Mouse (Mus musculus): Measurements from ENCODE around the gene Cdip1.
"Not testable (repeated sequence)": the region's sequence is repeated elsewhere in the genome, so short reads cannot be mapped to it uniquely, and the experiment has no call there.

The Cdip1 gene

DNA sequence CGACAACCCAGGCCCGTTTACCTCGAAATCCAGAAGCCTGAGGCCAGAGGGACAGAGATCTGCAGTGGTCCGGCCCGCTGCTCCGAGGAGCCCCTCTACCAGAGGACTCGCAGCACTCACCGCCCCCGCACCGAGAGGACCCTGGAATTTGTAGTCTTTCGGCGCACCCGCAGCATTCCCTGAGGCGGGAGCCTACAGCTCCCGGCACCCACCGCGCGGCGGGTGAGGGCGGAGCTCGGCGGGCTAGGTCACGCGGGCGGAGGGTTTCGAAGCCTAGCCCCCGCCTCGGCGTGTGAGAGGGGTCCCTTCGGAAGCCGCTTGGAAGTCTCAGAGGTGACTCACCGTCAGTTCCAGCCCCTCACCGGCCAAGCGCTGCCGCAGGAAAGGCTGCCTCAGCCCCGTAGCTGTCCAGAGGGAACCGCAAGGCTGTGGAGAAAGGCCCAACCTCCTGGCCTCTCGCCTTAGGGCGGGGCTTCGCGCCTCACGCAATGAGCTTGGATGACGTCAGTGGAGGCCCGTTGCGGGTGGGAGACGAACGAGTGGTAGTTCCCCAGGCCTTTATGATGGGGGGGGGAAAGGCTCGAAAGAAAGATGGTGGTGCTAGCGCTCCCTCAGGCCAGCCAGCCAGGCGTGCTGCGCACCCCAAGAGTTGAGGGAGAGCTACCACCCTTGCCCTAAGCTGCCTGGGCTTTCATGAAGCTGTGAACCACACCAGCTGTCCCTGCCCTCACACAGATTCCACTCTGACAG is at the start of gene Cdip1:
Gene Cdip1 (minus strand): TSS at position 483 of the 750 bp plus-strand sequence.
- DNase-seq (ENCODE audit: low read depth, low spot score): peak; percentile 93

- DNase-seq (ENCODE audit: low read depth, low spot score): no peak
Observed at GRCm38 (mm10) chr16:4839552-4839951, 49.5 kb upstream of the Cdip1 start.

DNA sequence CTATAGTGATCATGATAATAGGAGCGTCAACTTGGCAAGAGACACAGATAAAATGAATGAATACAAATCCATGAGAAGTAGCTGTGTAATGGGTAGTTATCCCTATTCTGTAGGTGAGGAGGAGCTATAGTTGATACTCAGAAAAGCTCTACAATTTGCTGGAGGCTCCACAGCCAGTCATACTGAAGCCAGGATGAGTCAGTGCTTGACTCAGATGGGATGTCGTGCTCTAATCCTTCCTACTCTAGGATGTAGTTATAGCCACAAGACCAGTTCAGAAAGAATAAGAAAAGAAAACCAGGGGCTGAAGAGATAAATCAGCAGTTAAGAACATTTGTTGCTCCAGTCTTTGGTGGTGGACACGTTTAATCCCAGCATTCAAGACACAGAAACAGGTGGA is 47.5 kb upstream of the Cdip1 start:
- DNase-seq (ENCODE audit: low read depth, low spot score): no peak

DNA sequence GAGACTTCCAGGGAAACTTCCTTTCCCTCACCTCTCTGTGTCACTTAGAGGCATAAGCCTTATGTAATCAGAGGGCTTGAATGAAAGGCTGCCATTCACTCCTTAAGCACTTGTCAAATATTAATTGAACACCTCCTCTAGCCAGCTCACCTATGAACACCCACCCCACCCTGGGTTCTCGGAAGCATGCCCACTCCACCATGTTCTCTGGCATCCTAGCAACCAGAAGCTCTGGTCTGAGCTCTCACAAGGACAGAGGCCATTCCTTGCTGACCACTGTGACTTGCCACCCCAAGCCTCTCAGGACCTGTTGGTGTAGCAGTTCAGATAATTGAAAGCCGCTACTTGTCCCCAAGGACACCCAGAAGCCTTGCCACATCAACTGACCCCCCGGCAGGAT is 45.1 kb upstream of the Cdip1 start, which contains the start of gene 4930562C15Rik:
Gene 4930562C15Rik (plus strand): TSS at position 226 of the 400 bp plus-strand sequence.
- no peak for DNase-seq (ENCODE audit: low read depth, low spot score)

- DNase-seq (ENCODE audit: low read depth, low spot score): no peak
Observed at GRCm38 (mm10) chr16:4833858-4834257, 43.8 kb upstream of the Cdip1 start.

DNA sequence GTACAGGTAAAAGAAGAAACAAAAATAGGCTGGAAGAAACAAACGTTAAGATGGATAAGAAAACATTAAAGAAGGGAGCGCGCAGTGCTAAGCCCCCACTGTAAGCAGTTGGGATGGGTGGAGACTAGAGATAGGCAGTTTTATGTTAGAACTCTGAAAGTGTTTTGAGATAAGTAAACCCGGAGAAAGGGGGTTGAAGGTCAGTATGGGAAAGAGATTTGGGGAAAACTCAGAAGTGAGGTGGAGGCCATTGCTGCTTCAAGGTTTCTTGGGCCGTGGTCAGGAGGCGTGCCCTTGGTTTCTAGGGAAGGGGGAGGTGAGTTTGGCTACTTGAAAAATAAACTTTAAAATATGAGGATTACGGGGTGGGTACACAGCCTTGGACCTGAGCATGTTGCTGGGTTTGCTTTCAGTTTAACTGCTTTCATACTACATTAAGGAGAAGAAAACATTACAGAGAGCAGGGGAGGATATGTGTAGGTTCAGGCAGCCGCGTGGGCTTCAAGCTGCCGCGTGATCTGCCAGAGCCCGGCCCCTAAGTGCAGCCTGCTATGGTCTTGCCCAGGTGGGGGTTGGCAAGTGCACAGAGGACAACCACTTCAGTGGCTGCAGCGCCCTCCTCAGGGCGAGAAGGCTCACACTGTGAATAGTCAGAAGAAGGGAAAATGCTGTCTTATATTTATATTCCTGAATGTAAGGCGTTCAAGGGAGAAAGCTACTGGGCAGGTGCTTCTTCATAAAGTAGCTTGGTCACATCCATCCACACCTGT is 41.7 kb upstream of the Cdip1 start:
- DNase-seq (ENCODE audit: low read depth, low spot score): no peak

- no peak for DNase-seq (ENCODE audit: low read depth, low spot score)
Observed at GRCm38 (mm10) chr16:4829271-4829900, 39.3 kb upstream of the Cdip1 start.

DNA sequence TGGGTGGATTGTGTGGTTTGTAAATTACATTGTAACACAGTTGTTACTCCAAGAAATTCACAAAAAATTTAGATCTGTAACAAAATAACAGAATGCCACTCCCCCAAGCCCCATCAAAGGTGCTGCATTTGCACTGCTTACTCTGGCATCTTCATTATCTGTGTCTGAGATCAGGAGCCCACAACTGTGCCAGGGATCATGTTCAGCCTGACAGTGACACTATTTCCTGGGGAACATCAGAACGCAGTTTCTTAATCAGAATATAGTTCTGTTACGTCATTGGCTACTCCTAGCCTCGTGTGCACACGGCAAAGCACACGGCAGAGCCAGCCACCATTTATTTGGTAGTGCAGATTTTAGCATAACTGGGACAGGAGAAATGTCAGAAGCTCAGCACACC is 37.5 kb upstream of the Cdip1 start:
- DNase-seq (ENCODE audit: low read depth, low spot score): no peak

- not testable (repeated sequence) for DNase-seq (ENCODE audit: low read depth, low spot score)
Observed at GRCm38 (mm10) chr16:4824466-4824865, 34.4 kb upstream of the Cdip1 start.

DNA sequence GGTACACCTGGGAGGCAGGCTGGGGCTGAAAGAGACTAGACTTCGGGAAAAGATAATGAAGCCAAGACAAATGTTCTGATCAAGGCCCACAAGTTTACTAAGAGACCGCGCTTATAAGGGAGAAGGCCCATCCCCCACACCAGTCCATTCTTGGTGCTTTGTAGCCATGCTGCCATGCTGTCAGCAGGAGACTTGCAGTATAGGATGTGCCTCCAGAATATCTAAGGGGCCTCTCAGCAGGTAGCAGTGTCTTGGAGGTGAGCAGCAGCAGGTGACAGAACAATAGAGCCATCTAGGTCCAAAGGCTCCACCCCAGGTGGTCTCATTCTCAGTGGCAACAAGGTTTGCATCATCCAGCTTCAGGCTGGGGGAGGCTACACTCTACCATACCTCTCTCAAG is 28.3 kb upstream of the Cdip1 start:
- no peak for DNase-seq (ENCODE audit: low read depth, low spot score)

DNA sequence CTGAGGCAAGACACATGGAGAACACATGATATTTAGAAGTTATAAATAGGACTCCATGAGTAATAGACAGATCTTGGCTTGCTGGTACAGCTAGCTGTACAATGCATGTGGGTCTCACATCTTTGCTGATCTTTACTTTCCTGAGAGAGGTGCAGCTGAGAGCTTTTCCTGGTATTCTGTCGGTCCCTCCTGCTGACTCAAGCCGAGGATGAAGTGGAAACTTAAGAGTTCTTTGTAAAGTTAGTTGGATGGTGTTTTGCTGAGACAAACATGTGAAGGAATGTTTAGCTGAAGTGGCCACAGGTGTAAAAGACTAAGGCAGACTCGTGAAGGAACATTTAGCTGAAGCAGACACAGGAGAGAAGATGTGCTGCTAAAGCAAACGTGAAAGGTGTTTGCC is 6.5 kb upstream of the Cdip1 start:
- no peak for DNase-seq (ENCODE audit: low read depth, low spot score)

- no peak for DNase-seq (ENCODE audit: low read depth, low spot score)
Observed at GRCm38 (mm10) chr16:4791332-4791731, 1.2 kb upstream of the Cdip1 start.

GRCm38 (mm10) chr16:4789311-4789768 is 752 bp downstream of the Cdip1 start:
- DNase-seq (ENCODE audit: low read depth, low spot score): no peak

DNA sequence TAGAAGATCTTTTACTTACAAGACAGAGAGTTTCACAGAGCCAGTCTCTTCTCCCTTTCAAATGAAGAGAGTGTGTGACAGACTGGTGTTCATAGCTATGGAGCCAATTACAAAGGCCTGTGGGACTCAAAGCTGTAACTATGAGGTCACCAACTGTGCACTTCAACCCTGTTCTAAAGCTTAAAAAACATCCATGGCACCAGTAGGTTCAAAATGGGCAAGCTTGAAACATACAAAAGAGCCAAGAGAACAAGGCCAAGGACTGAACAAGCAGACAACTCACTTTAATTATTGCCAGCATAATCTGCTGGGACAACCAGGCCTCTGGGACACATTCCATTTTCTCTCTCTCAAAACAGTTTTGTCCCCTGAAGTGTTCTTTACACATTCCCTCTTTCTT is 1.9 kb downstream of the Cdip1 start:
- DNase-seq (ENCODE audit: low read depth, low spot score): no peak

GRCm38 (mm10) chr16:4785706-4786105 is 4.4 kb downstream of the Cdip1 start:
- DNase-seq (ENCODE audit: low read depth, low spot score): no peak

DNA sequence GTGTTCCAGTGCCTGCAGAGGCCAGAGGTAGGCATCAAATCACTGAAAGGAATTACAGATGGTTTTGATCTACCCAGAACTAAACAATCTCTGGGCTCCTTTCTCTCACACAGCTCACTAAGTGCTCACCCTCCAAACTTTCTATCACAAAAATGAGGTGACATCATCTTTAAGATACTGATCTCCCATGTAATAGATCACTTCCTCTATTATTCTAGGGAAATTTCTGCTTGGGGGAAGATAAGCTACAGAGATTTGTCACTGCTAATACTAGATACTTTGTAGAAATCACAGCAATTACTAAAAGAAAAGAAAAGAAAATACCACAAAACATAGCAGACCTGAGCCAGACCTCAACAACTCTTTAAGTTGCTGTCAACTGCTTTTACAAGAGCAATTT is 7.6 kb downstream of the Cdip1 start:
- no peak for DNase-seq (ENCODE audit: low read depth, low spot score)

GRCm38 (mm10) chr16:4781524-4782196 is 8.4 kb downstream of the Cdip1 start:
- DNase-seq (ENCODE audit: low read depth, low spot score): no peak

GRCm38 (mm10) chr16:4778940-4779339 is 11.2 kb downstream of the Cdip1 start:
- DNase-seq (ENCODE audit: low read depth, low spot score): no peak

DNA sequence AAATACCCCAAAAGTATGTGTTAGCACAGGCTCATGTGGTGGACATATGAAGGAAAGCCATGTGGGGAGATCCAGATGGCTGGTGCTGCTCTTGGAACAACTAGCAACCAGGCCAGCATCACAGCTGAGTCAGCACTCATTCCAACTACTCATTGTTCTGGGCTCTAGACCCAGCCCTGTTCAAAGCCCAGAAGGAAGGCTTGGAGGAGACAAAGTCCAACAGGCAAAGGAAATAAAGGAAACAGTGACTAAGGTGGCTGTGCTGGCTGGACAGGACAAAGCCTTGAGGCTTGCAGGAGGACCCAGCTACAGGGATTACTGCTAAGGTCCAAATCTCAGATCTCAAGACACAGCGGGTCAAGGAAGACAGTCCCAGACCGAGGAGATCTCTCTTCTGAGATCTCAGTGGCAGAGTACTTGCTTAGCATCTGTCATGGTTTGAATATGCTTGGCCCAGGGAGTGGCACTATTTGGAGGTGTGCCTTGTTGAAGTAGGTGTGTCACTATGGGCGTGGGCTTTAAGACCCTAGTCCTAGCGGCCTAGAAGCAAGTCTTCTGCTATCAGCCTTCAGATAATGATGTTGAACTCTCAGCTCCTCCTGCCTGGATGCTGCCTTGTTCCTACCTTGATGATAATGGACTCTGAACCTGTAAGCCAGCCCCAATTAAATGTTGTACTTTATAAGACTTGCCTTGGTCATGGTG is 12.0 kb downstream of the Cdip1 start:
- no peak for DNase-seq (ENCODE audit: low read depth, low spot score)

- DNase-seq (ENCODE audit: low read depth, low spot score): no peak
Observed at GRCm38 (mm10) chr16:4777171-4777904, 12.8 kb downstream of the Cdip1 start.
